Mouse (Mus musculus): Measurements from ENCODE around the gene Luzp2. TPM values are rescaled to one million over a fixed set of nuclear protein-coding genes. Genes with fewer than 3 reads are reported as not detected.

Gene Luzp2
- polyA plus RNA-seq (2015; fragmentation: Nextera tagmentation; extraction: Ambion mirVana): 67.1 and 70.6 TPM in 2 replicates

- no peaks in the 10 kb centered on the region for H3K36me3 ChIP-seq (ENCODE audit: control insufficient read depth, insufficient read depth, low read length)
- 0 out of 2 replicates have a peak, but pooled peaks cover 4% of the 10 kb centered on the region for H3K4me1 ChIP-seq (ENCODE audit: control insufficient read depth, insufficient read depth, low read depth, low read length)
- H3K9me3 ChIP-seq (ENCODE audit: control insufficient read depth, low read length): no peaks in the 10 kb centered on the region
- peak within 1 kb of the TSS; percentile 81 for H3K9ac ChIP-seq (ENCODE audit: low read depth, low read length)
- H3K4me2 ChIP-seq (ENCODE audit: low read length): peak within 1 kb of the TSS; percentile 57
- peak; percentile 91 for ATAC-seq
- WGBS: under 1% methylated on average over 22 of the region's 22 CpGs
- peak within 1 kb of the TSS; percentile 88 for H3K27ac ChIP-seq (ENCODE audit: low read depth, low read length)
- no peaks in the 10 kb centered on the region for H3K27me3 ChIP-seq (replicated peaks; ENCODE audit: control insufficient read depth, insufficient read depth, low read length)
- H3K4me3 ChIP-seq (ENCODE audit: low read length): peak within 1 kb of the TSS; percentile 64
These were observed at the start of gene Luzp2 for GRCm38 (mm10) chr7:54835372-54835851. Gene Luzp2 (plus strand): TSS chr7:54835498.

- Histone ChIP-seq H3K9me3 (ENCODE audit: control insufficient read depth, low read length) (no peaks in the 10 kb centered on the region), H3K4me2 (ENCODE audit: low read length) (no peak overlapping the region), H3K36me3 (ENCODE audit: control insufficient read depth, insufficient read depth, low read length) (no peaks in the 10 kb centered on the region), H3K4me3 (ENCODE audit: low read length) (no peak overlapping the region), H3K4me1 (ENCODE audit: control insufficient read depth, insufficient read depth, low read depth, low read length) (no peaks in the 10 kb centered on the region), H3K9ac (ENCODE audit: low read depth, low read length) (no peak overlapping the region), H3K27ac (ENCODE audit: low read depth, low read length) (no peak overlapping the region), H3K27me3 (replicated peaks; ENCODE audit: control insufficient read depth, insufficient read depth, low read length) (no peaks in the 10 kb centered on the region)
- ATAC-seq: no peak
These were observed 47.8 kb upstream of the Luzp2 start for GRCm38 (mm10) chr7:54787456-54787855.

- Histone ChIP-seq H3K4me3 (ENCODE audit: low read length) (no peak overlapping the region), H3K9me3 (ENCODE audit: control insufficient read depth, low read length) (no peaks in the 10 kb centered on the region), H3K27me3 (replicated peaks; ENCODE audit: control insufficient read depth, insufficient read depth, low read length) (no peaks in the 10 kb centered on the region), H3K4me1 (ENCODE audit: control insufficient read depth, insufficient read depth, low read depth, low read length) (no peaks in the 10 kb centered on the region), H3K4me2 (ENCODE audit: low read length) (no peak overlapping the region), H3K36me3 (ENCODE audit: control insufficient read depth, insufficient read depth, low read length) (no peaks in the 10 kb centered on the region), H3K27ac (ENCODE audit: low read depth, low read length) (no peak overlapping the region), H3K9ac (ENCODE audit: low read depth, low read length) (no peak overlapping the region)
- no peak for ATAC-seq
These were observed 16.7 kb upstream of the Luzp2 start for GRCm38 (mm10) chr7:54818606-54819005.

GRCm38 (mm10) chr7:54828751-54829150 lies 6.5 kb upstream of the Luzp2 start:
- Histone ChIP-seq H3K4me2 (ENCODE audit: low read length) (no peak overlapping the region), H3K36me3 (ENCODE audit: control insufficient read depth, insufficient read depth, low read length) (no peaks in the 10 kb centered on the region), H3K27me3 (replicated peaks; ENCODE audit: control insufficient read depth, insufficient read depth, low read length) (no peaks in the 10 kb centered on the region), H3K9me3 (ENCODE audit: control insufficient read depth, low read length) (no peaks in the 10 kb centered on the region), H3K4me1 (ENCODE audit: control insufficient read depth, insufficient read depth, low read depth, low read length) (no peaks in the 10 kb centered on the region), H3K9ac (ENCODE audit: low read depth, low read length) (no peak overlapping the region), H3K27ac (ENCODE audit: low read depth, low read length) (no peak overlapping the region), H3K4me3 (ENCODE audit: low read length) (no peak overlapping the region)
- WGBS: 78% methylated on average over 3 of the region's 3 CpGs
- no peak for ATAC-seq

- Histone ChIP-seq H3K27ac (ENCODE audit: low read depth, low read length) (peak overlapping the region; percentile 88), H3K9me3 (ENCODE audit: control insufficient read depth, low read length) (no peaks in the 10 kb centered on the region), H3K9ac (ENCODE audit: low read depth, low read length) (peak overlapping the region; percentile 81), H3K4me3 (ENCODE audit: low read length) (peak overlapping the region; percentile 64), H3K36me3 (ENCODE audit: control insufficient read depth, insufficient read depth, low read length) (no peaks in the 10 kb centered on the region), H3K4me2 (ENCODE audit: low read length) (peak overlapping the region; percentile 57), H3K4me1 (ENCODE audit: control insufficient read depth, insufficient read depth, low read depth, low read length) (0 out of 2 replicates have a peak, but pooled peaks cover 4% of the 10 kb centered on the region), H3K27me3 (replicated peaks; ENCODE audit: control insufficient read depth, insufficient read depth, low read length) (no peaks in the 10 kb centered on the region)
- peak; percentile 78 for ATAC-seq
- 4% methylated on average over 13 of the region's 13 CpGs for WGBS
These were observed 634 bp downstream of the Luzp2 start for GRCm38 (mm10) chr7:54835911-54836352.

GRCm38 (mm10) chr7:54836437-54836836 lies 1.1 kb downstream of the Luzp2 start:
- Histone ChIP-seq H3K4me3 (ENCODE audit: low read length) (peak overlapping the region; percentile 64), H3K9ac (ENCODE audit: low read depth, low read length) (peak overlapping the region; percentile 81), H3K4me1 (ENCODE audit: control insufficient read depth, insufficient read depth, low read depth, low read length) (0 out of 2 replicates have a peak, but pooled peaks cover 4% of the 10 kb centered on the region), H3K27me3 (replicated peaks; ENCODE audit: control insufficient read depth, insufficient read depth, low read length) (no peaks in the 10 kb centered on the region), H3K27ac (ENCODE audit: low read depth, low read length) (peak overlapping the region; percentile 88), H3K9me3 (ENCODE audit: control insufficient read depth, low read length) (no peaks in the 10 kb centered on the region), H3K4me2 (ENCODE audit: low read length) (peak overlapping the region; percentile 57), H3K36me3 (ENCODE audit: control insufficient read depth, insufficient read depth, low read length) (no peaks in the 10 kb centered on the region)
- ATAC-seq: peak; percentile 45
- 44% methylated on average over 5 of the region's 5 CpGs for WGBS

GRCm38 (mm10) chr7:54842807-54843335 lies 7.6 kb downstream of the Luzp2 start:
- no peaks in the 10 kb centered on the region for H3K4me1 ChIP-seq (ENCODE audit: control insufficient read depth, insufficient read depth, low read depth, low read length)
- H3K4me3 ChIP-seq (ENCODE audit: low read length): no peak overlapping the region
- no peak overlapping the region for H3K27ac ChIP-seq (ENCODE audit: low read depth, low read length)
- H3K9me3 ChIP-seq (ENCODE audit: control insufficient read depth, low read length): no peaks in the 10 kb centered on the region
- peak; percentile 47; the same call in 1 of the 2 replicates for ATAC-seq
- no peak overlapping the region for H3K4me2 ChIP-seq (ENCODE audit: low read length)
- no peaks in the 10 kb centered on the region for H3K36me3 ChIP-seq (ENCODE audit: control insufficient read depth, insufficient read depth, low read length)
- no peak overlapping the region for H3K9ac ChIP-seq (ENCODE audit: low read depth, low read length)
- H3K27me3 ChIP-seq (replicated peaks; ENCODE audit: control insufficient read depth, insufficient read depth, low read length): no peaks in the 10 kb centered on the region
- 71% methylated on average over 4 of the region's 4 CpGs for WGBS

- Histone ChIP-seq H3K4me1 (ENCODE audit: control insufficient read depth, insufficient read depth, low read depth, low read length) (no peaks in the 10 kb centered on the region), H3K27me3 (replicated peaks; ENCODE audit: control insufficient read depth, insufficient read depth, low read length) (no peaks in the 10 kb centered on the region), H3K9me3 (ENCODE audit: control insufficient read depth, low read length) (no peaks in the 10 kb centered on the region), H3K9ac (ENCODE audit: low read depth, low read length) (no peak overlapping the region), H3K4me3 (ENCODE audit: low read length) (no peak overlapping the region), H3K4me2 (ENCODE audit: low read length) (no peak overlapping the region), H3K27ac (ENCODE audit: low read depth, low read length) (no peak overlapping the region), H3K36me3 (ENCODE audit: control insufficient read depth, insufficient read depth, low read length) (no peaks in the 10 kb centered on the region)
- 0 out of 2 replicates have a peak, but pooled peaks have one; percentile 40 for ATAC-seq
- 81% methylated on average over 8 of the region's 8 CpGs for WGBS
These were observed 10.8 kb downstream of the Luzp2 start for GRCm38 (mm10) chr7:54845875-54846691.

- 64% methylated on average over 2 of the region's 2 CpGs for WGBS
- Histone ChIP-seq H3K4me3 (ENCODE audit: low read length) (no peak overlapping the region), H3K9me3 (ENCODE audit: control insufficient read depth, low read length) (no peaks in the 10 kb centered on the region), H3K4me2 (ENCODE audit: low read length) (no peak overlapping the region), H3K9ac (ENCODE audit: low read depth, low read length) (no peak overlapping the region), H3K36me3 (ENCODE audit: control insufficient read depth, insufficient read depth, low read length) (no peaks in the 10 kb centered on the region), H3K4me1 (ENCODE audit: control insufficient read depth, insufficient read depth, low read depth, low read length) (no peaks in the 10 kb centered on the region), H3K27ac (ENCODE audit: low read depth, low read length) (no peak overlapping the region), H3K27me3 (replicated peaks; ENCODE audit: control insufficient read depth, insufficient read depth, low read length) (no peaks in the 10 kb centered on the region)
- ATAC-seq: no peak
These were observed 11.4 kb downstream of the Luzp2 start for GRCm38 (mm10) chr7:54846692-54847020.
